Mouse (Mus musculus): Measurements from ENCODE around the gene Mrps18b. TPM values are rescaled to one million over a fixed set of nuclear protein-coding genes. Genes with fewer than 3 reads are reported as not detected.

The Mrps18b gene
- polyA plus RNA-seq, 1 experiment from 2014 or later: 67.5 TPM

DNA sequence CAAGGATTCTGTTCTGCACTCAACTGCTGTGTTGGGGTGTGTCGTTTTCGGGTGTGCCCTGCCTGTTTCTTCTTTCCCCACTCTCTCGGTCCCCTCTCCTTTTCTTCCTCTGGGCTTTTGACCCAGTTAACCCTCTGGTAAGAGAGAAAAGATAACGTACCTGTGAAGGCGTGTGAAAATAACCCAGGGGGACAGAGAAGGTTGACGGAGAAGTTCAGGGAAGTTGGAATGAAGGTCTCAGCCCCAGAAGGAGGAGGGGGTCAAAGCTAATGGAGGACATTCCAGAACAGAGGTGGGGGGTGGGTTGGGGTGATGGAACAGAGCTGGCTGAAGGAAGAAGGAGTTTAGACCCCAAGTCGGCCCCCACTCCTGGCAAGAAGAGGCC, 47.2 kb downstream of the Mrps18b start:
- Histone ChIP-seq H3K9ac (peak overlapping the region; percentile 86), H3K36me3 (peaks cover 22% of the 10 kb centered on the region), H3K27me3 (no peaks in the 10 kb centered on the region), H3K9me3 (no peaks in the 10 kb centered on the region), H3K4me1 (peaks cover 69% of the 10 kb centered on the region), H3K27ac (peak overlapping the region; percentile 6), H3K4me3 (peak overlapping the region; percentile 63), H3K4me2 (replicated peaks) (peak overlapping the region; percentile 99)
- no peak for ATAC-seq (ENCODE audit: low FRiP score, low read depth)
- 3% methylated on average over 7 of the region's 7 CpGs for WGBS

DNA sequence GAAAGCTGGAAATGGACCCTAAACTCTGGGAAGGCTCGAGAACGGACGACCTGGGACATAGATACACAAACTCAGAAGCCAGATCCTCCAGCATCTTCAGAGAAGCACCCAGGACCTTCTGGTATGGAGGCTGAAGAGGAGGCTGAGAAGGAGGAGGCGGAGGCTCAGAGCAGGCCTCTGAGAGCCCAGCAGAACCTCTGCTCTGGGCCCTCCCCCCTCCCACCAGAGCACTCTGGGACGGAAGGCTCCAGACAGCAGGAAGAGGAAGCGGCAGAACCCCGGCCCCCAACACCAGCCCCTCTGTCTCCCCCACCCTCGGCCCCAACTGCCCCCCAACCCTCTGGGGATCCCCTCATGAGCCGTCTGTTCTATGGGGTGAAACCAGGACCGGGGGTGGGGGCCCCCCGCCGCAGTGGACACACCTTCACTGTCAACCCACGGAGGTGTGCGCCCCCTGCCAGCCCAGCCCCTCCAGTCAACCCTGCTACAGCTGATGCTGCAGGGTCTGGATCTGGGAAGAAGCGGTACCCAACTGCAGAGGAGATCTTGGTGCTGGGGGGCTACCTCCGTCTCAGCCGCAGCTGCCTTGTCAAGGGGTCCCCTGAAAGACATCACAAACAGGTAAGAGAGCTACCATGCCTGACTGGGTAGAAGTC, 47.9 kb downstream of the Mrps18b start:
- H3K9ac ChIP-seq: peak overlapping the region; percentile 86
- H3K4me2 ChIP-seq (replicated peaks): peak overlapping the region; percentile 99
- peak overlapping the region; percentile 95 for H3K27ac ChIP-seq
- 24% methylated on average over 17 of the region's 17 CpGs for WGBS
- ATAC-seq (ENCODE audit: low FRiP score, low read depth): no peak
- no peaks in the 10 kb centered on the region for H3K27me3 ChIP-seq
- H3K4me1 ChIP-seq: peaks cover 62% of the 10 kb centered on the region
- peaks cover 21% of the 10 kb centered on the region for H3K36me3 ChIP-seq
- peak overlapping the region; percentile 63 for H3K4me3 ChIP-seq
- no peaks in the 10 kb centered on the region for H3K9me3 ChIP-seq

- Histone ChIP-seq H3K27ac (peak overlapping the region; percentile 95), H3K36me3 (peaks cover 15% of the 10 kb centered on the region), H3K9me3 (no peaks in the 10 kb centered on the region), H3K4me3 (peak overlapping the region; percentile 63), H3K4me1 (peaks cover 54% of the 10 kb centered on the region), H3K9ac (peak overlapping the region; percentile 86), H3K27me3 (no peaks in the 10 kb centered on the region), H3K4me2 (replicated peaks) (peak overlapping the region; percentile 99)
- no peak for ATAC-seq (ENCODE audit: low FRiP score, low read depth)
- 8% methylated on average over 26 of the region's 26 CpGs for WGBS
Measured at GRCm38 (mm10) chr17:35866911-35867890, 49.0 kb downstream of the Mrps18b start.

DNA sequence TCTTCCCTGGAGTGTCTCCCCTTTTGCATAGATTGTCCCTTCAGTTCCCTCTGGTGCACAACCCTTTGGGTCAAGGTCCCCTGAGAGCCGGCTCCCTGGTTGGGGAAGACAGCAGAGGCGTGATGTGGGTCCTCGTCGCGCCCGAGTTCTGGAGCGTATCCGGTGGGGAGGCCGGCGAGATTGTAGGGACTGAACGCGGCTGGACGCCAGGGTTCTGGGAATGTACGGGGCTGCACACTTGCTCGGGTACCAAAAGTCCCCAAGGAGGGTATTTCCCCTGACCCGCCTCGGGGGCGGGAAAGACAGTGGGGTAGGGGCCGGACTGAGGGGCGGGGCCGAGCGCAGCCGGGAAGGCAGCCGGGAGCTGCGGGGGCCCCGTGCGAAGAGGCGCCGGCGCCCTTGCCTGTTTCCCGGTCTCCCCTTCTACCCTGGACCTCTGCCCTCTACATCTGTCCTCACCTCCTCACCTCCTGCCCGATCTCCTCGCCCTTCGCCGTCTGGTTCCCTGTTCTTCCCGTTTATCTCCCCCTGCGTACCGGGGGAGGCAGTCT, 49.8 kb downstream of the Mrps18b start:
- Histone ChIP-seq H3K4me3 (peak overlapping the region; percentile 63), H3K4me2 (replicated peaks) (peak overlapping the region; percentile 99), H3K27ac (peak overlapping the region; percentile 95), H3K9me3 (no peaks in the 10 kb centered on the region), H3K4me1 (peaks cover 55% of the 10 kb centered on the region), H3K27me3 (no peaks in the 10 kb centered on the region), H3K9ac (peak overlapping the region; percentile 86), H3K36me3 (peaks cover 13% of the 10 kb centered on the region)
- peak; percentile 55 for ATAC-seq (ENCODE audit: low FRiP score, low read depth)
- 0% methylated on average over 38 of the region's 38 CpGs for WGBS

GRCm38 (mm10) chr17:35865481-35866280, 50.5 kb downstream of the Mrps18b start, which contains the start of gene Ppp1r18:
Ppp1r18 (plus strand) TSS chr17:35865593.
- peak; percentile 76 for ATAC-seq (ENCODE audit: low FRiP score, low read depth)
- no peaks in the 10 kb centered on the region for H3K27me3 ChIP-seq
- under 1% methylated on average over 44 of the region's 48 CpGs for WGBS
- peak within 1 kb of the TSS; percentile 86 for H3K9ac ChIP-seq
- peak within 1 kb of the TSS; percentile 63 for H3K4me3 ChIP-seq
- H3K9me3 ChIP-seq: no peaks in the 10 kb centered on the region
- H3K27ac ChIP-seq: peak within 1 kb of the TSS; percentile 95
- peaks cover 7% of the 10 kb centered on the region; the same call in 1 of the 2 replicates for H3K36me3 ChIP-seq
- H3K4me1 ChIP-seq: peaks cover 56% of the 10 kb centered on the region
- H3K4me2 ChIP-seq (replicated peaks): peak within 1 kb of the TSS; percentile 99

- no peaks in the 10 kb centered on the region for H3K27me3 ChIP-seq
- WGBS: 24% methylated on average over 10 of the region's 10 CpGs
- H3K36me3 ChIP-seq: peaks cover 5% of the 10 kb centered on the region; the same call in 1 of the 2 replicates
- peak overlapping the region; percentile 86 for H3K9ac ChIP-seq
- H3K4me3 ChIP-seq: peak overlapping the region; percentile 63
- H3K9me3 ChIP-seq: no peaks in the 10 kb centered on the region
- ATAC-seq (ENCODE audit: low FRiP score, low read depth): no peak
- H3K27ac ChIP-seq: peak overlapping the region; percentile 95
- peaks cover 51% of the 10 kb centered on the region for H3K4me1 ChIP-seq
- peak overlapping the region; percentile 99 for H3K4me2 ChIP-seq (replicated peaks)
Measured at GRCm38 (mm10) chr17:35864832-35865353, 51.3 kb downstream of the Mrps18b start.

DNA sequence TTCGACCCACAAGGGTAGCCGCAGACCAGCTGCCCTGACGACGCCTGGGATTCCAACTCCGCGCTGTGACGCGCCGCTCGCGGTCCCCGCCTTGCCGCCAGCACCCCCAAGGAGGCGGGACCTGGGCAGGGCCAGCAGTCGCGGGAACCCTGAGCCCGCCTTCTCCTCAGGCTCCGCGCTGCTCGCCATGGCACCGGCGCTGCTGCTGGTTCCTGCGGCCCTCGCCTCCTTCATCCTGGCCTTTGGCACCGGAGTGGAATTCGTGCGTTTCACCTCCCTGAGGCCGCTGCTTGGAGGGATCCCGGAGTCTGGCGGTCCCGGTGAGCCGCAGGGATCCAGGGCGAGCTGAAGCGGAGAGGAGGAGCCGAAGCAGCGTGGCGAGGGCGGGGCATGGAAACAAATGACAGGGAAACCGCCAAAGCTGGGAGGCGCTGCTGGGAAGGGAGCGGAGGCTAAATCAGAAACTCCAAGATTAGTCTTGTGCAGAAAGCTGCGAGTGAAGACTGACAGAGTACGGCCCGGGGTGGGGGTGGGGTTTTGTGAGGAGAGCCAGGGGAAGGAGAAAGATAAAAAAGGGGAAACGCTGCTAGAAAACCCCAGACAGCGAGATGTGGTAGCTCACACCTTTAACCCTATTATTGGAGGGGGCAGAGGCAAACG, 54.9 kb downstream of the Mrps18b start, which contains the start of gene Nrm:
Gene Nrm (plus strand): TSS at position 121 of the 660 bp plus-strand sequence.
- H3K4me3 ChIP-seq: peak within 1 kb of the TSS; percentile 75
- H3K27ac ChIP-seq: peak within 1 kb of the TSS; percentile 92
- peaks cover 20% of the 10 kb centered on the region for H3K4me1 ChIP-seq
- peaks cover 23% of the 10 kb centered on the region for H3K36me3 ChIP-seq
- peak; percentile 92 for ATAC-seq (ENCODE audit: low FRiP score, low read depth)
- H3K27me3 ChIP-seq: no peaks in the 10 kb centered on the region
- H3K9ac ChIP-seq: peak within 1 kb of the TSS; percentile 81
- H3K9me3 ChIP-seq: no peaks in the 10 kb centered on the region
- peak within 1 kb of the TSS; percentile 73 for H3K4me2 ChIP-seq (replicated peaks)
- under 1% methylated on average over 47 of the region's 47 CpGs for WGBS

GRCm38 (mm10) chr17:35860831-35861197, 55.4 kb downstream of the Mrps18b start:
- Histone ChIP-seq H3K4me1 (peaks cover 20% of the 10 kb centered on the region), H3K27ac (peak overlapping the region; percentile 92), H3K36me3 (peaks cover 23% of the 10 kb centered on the region), H3K4me2 (replicated peaks) (peak overlapping the region; percentile 73), H3K4me3 (peak overlapping the region; percentile 75), H3K9ac (peak overlapping the region; percentile 81), H3K9me3 (no peaks in the 10 kb centered on the region), H3K27me3 (no peaks in the 10 kb centered on the region)
- 3% methylated on average over 12 of the region's 12 CpGs for WGBS
- ATAC-seq (ENCODE audit: low FRiP score, low read depth): peak; percentile 10; the same call in 1 of the 2 replicates
